Mouse (Mus musculus): ENCODE results near the gene Gtf3c5.

The Gtf3c5 gene

GRCm38 (mm10) chr2:28563830-28564229 lies 19.7 kb downstream of the Gtf3c5 start:
- Histone ChIP-seq H3K36me3 (ENCODE audit: control insufficient read depth, insufficient read depth, low read length, poor library complexity, severe bottlenecking) (no peaks in the 10 kb centered on the region; the same call in 1 of the 2 replicates), H3K27me3 (ENCODE audit: control insufficient read depth, insufficient read depth, low read length, poor library complexity, severe bottlenecking) (no peaks in the 10 kb centered on the region)
- DNase-seq (ENCODE audit: low read depth, low spot score): no peak

GRCm38 (mm10) chr2:28563303-28563702 lies 20.2 kb downstream of the Gtf3c5 start, which contains the start of gene Cel:
TSS of gene Cel (minus strand) at chr2:28563403.
- no peaks in the 10 kb centered on the region; the same call in 1 of the 2 replicates for H3K36me3 ChIP-seq (ENCODE audit: control insufficient read depth, insufficient read depth, low read length, poor library complexity, severe bottlenecking)
- DNase-seq (ENCODE audit: low read depth, low spot score): no peak
- no peaks in the 10 kb centered on the region for H3K27me3 ChIP-seq (ENCODE audit: control insufficient read depth, insufficient read depth, low read length, poor library complexity, severe bottlenecking)

GRCm38 (mm10) chr2:28557452-28557851 lies 26.1 kb downstream of the Gtf3c5 start:
- no peaks in the 10 kb centered on the region for H3K27me3 ChIP-seq (ENCODE audit: control insufficient read depth, insufficient read depth, low read length, poor library complexity, severe bottlenecking)
- no peaks in the 10 kb centered on the region; the same call in 1 of the 2 replicates for H3K36me3 ChIP-seq (ENCODE audit: control insufficient read depth, insufficient read depth, low read length, poor library complexity, severe bottlenecking)
- no peak for DNase-seq (ENCODE audit: low read depth, low spot score)

GRCm38 (mm10) chr2:28552301-28552700 lies 31.2 kb downstream of the Gtf3c5 start:
- no peak for DNase-seq (ENCODE audit: low read depth, low spot score)
- H3K27me3 ChIP-seq (ENCODE audit: control insufficient read depth, insufficient read depth, low read length, poor library complexity, severe bottlenecking): no peaks in the 10 kb centered on the region
- peaks cover 14% of the 10 kb centered on the region for H3K36me3 ChIP-seq (ENCODE audit: control insufficient read depth, insufficient read depth, low read length, poor library complexity, severe bottlenecking)

- no peaks in the 10 kb centered on the region for H3K27me3 ChIP-seq (ENCODE audit: control insufficient read depth, insufficient read depth, low read length, poor library complexity, severe bottlenecking)
- DNase-seq (ENCODE audit: low read depth, low spot score): no peak
- H3K36me3 ChIP-seq (ENCODE audit: control insufficient read depth, insufficient read depth, low read length, poor library complexity, severe bottlenecking): peaks cover 16% of the 10 kb centered on the region
Observed at GRCm38 (mm10) chr2:28549157-28549556, 34.4 kb downstream of the Gtf3c5 start.

- Histone ChIP-seq H3K36me3 (ENCODE audit: control insufficient read depth, insufficient read depth, low read length, poor library complexity, severe bottlenecking) (peaks cover 16% of the 10 kb centered on the region), H3K27me3 (ENCODE audit: control insufficient read depth, insufficient read depth, low read length, poor library complexity, severe bottlenecking) (no peaks in the 10 kb centered on the region)
- DNase-seq (ENCODE audit: low read depth, low spot score): peak; percentile 94
Observed at GRCm38 (mm10) chr2:28547237-28548172, 36.0 kb downstream of the Gtf3c5 start.

- no peak for DNase-seq (ENCODE audit: low read depth, low spot score)
Observed at GRCm38 (mm10) chr2:28546560-28546959, 37.0 kb downstream of the Gtf3c5 start.

GRCm38 (mm10) chr2:28545976-28546375 lies 37.6 kb downstream of the Gtf3c5 start:
- H3K27me3 ChIP-seq (ENCODE audit: control insufficient read depth, insufficient read depth, low read length, poor library complexity, severe bottlenecking): no peaks in the 10 kb centered on the region
- peaks cover 14% of the 10 kb centered on the region for H3K36me3 ChIP-seq (ENCODE audit: control insufficient read depth, insufficient read depth, low read length, poor library complexity, severe bottlenecking)
- no peak for DNase-seq (ENCODE audit: low read depth, low spot score)

More at GRCm38 (mm10) chr2:28546560-28546959, 37.0 kb downstream of the Gtf3c5 start:
- H3K27me3 ChIP-seq (ENCODE audit: control insufficient read depth, insufficient read depth, low read length, poor library complexity, severe bottlenecking): no peaks in the 10 kb centered on the region
- peaks cover 16% of the 10 kb centered on the region for H3K36me3 ChIP-seq (ENCODE audit: control insufficient read depth, insufficient read depth, low read length, poor library complexity, severe bottlenecking)

GRCm38 (mm10) chr2:28543894-28544293 lies 39.7 kb downstream of the Gtf3c5 start:
- peaks cover 2% of the 10 kb centered on the region; the same call in 1 of the 2 replicates for H3K36me3 ChIP-seq (ENCODE audit: control insufficient read depth, insufficient read depth, low read length, poor library complexity, severe bottlenecking)
- H3K27me3 ChIP-seq (ENCODE audit: control insufficient read depth, insufficient read depth, low read length, poor library complexity, severe bottlenecking): no peaks in the 10 kb centered on the region
- no peak for DNase-seq (ENCODE audit: low read depth, low spot score)

GRCm38 (mm10) chr2:28540587-28541227 lies 42.8 kb downstream of the Gtf3c5 start:
- Histone ChIP-seq H3K36me3 (ENCODE audit: control insufficient read depth, insufficient read depth, low read length, poor library complexity, severe bottlenecking) (0 out of 2 replicates have a peak, but pooled peaks cover 2% of the 10 kb centered on the region), H3K27me3 (ENCODE audit: control insufficient read depth, insufficient read depth, low read length, poor library complexity, severe bottlenecking) (no peaks in the 10 kb centered on the region)
- peak; percentile 54 for DNase-seq (ENCODE audit: low read depth, low spot score)

GRCm38 (mm10) chr2:28539949-28540348 lies 43.6 kb downstream of the Gtf3c5 start:
- peak; percentile 93 for DNase-seq (ENCODE audit: low read depth, low spot score)
- H3K27me3 ChIP-seq (ENCODE audit: control insufficient read depth, insufficient read depth, low read length, poor library complexity, severe bottlenecking): no peaks in the 10 kb centered on the region
- H3K36me3 ChIP-seq (ENCODE audit: control insufficient read depth, insufficient read depth, low read length, poor library complexity, severe bottlenecking): no peaks in the 10 kb centered on the region

- no peaks in the 10 kb centered on the region for H3K36me3 ChIP-seq (ENCODE audit: control insufficient read depth, insufficient read depth, low read length, poor library complexity, severe bottlenecking)
- no peaks in the 10 kb centered on the region for H3K27me3 ChIP-seq (ENCODE audit: control insufficient read depth, insufficient read depth, low read length, poor library complexity, severe bottlenecking)
- DNase-seq (ENCODE audit: low read depth, low spot score): peak; percentile 66
Observed at GRCm38 (mm10) chr2:28539206-28539605, 44.3 kb downstream of the Gtf3c5 start.

- peak; percentile 19 for DNase-seq (ENCODE audit: low read depth, low spot score)
Observed at GRCm38 (mm10) chr2:28538817-28539128, 44.8 kb downstream of the Gtf3c5 start.

GRCm38 (mm10) chr2:28537995-28538816 lies 45.3 kb downstream of the Gtf3c5 start:
- DNase-seq (ENCODE audit: low read depth, low spot score): peak; percentile 76
- Histone ChIP-seq H3K27me3 (ENCODE audit: control insufficient read depth, insufficient read depth, low read length, poor library complexity, severe bottlenecking) (no peaks in the 10 kb centered on the region), H3K36me3 (ENCODE audit: control insufficient read depth, insufficient read depth, low read length, poor library complexity, severe bottlenecking) (no peaks in the 10 kb centered on the region)

More at GRCm38 (mm10) chr2:28538817-28539128, 44.8 kb downstream of the Gtf3c5 start:
- Histone ChIP-seq H3K27me3 (ENCODE audit: control insufficient read depth, insufficient read depth, low read length, poor library complexity, severe bottlenecking) (no peaks in the 10 kb centered on the region), H3K36me3 (ENCODE audit: control insufficient read depth, insufficient read depth, low read length, poor library complexity, severe bottlenecking) (no peaks in the 10 kb centered on the region)
